Mouse (Mus musculus): ENCODE data around the gene D6Ertd527e. TPM values are rescaled to one million over a fixed set of nuclear protein-coding genes. Genes with fewer than 3 reads are reported as not detected.

Gene D6Ertd527e
- polyA plus RNA-seq (2014; fragmentation: Nextera tagmentation; extraction: Ambion mirVana): 0.19 and 0.43 TPM in 2 replicates

DNA sequence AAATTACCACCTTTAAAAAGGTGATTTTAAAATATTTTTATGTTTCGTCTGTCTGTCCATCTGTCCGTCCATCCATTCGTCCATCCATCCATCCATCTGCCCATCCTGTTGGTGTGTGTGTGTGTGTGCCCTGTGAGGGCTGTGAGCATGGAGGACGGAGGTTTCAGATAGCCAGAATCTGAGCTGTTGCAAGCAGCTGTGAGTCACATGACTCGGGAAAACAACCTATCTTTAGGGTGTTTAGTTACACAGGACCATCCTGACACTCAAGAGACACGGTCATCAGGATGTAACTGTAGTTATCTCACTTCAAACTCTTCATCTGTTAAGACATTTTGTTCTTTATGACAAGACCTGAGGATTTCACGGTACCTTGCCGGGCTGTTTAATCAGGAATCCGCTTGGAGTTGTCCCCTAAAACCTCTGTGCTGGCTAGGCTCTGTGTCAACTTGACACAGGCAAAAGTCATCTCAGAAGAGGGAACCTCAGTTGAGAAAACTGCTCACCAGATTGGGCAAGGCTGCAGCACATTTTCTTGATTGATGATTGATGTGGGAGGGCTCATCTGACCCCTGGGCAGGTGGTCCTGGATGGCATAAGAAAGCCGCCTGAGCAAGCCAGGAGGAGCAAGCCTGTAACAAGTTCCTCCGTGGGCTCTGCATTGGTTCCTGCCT lies at the start of gene D6Ertd527e:
Gene D6Ertd527e, plus strand, starts transcription at position 624 of the 674 bp plus-strand sequence.
- no peak for DNase-seq (ENCODE audit: low spot score)
- no peak within 1 kb of the TSS for H3K27ac ChIP-seq (ENCODE audit: low read depth, low read length)
- H3K4me3 ChIP-seq (ENCODE audit: low read depth, low read length): no peak within 1 kb of the TSS
- ATAC-seq (replicated peaks; ENCODE audit: low FRiP score): no peak
- no peak within 1 kb of the TSS for H3K9ac ChIP-seq (ENCODE audit: low read depth, low read length)
- H3K4me1 ChIP-seq (replicated peaks; ENCODE audit: control insufficient read depth, insufficient read depth, low read length): peaks cover 8% of the 10 kb centered on the region
- H3K4me2 ChIP-seq: no peak within 1 kb of the TSS
- no peaks in the 10 kb centered on the region for H3K9me3 ChIP-seq (ENCODE audit: control insufficient read depth, low read length)
- H3K36me3 ChIP-seq (ENCODE audit: control insufficient read depth, insufficient read depth, low read length): no peaks in the 10 kb centered on the region
- H3K27me3 ChIP-seq (replicated peaks; ENCODE audit: control insufficient read depth, insufficient read depth, low read length): no peaks in the 10 kb centered on the region
- WGBS: 71% methylated on average over 11 of the region's 11 CpGs

- no peak overlapping the region for H3K27ac ChIP-seq (ENCODE audit: low read depth, low read length)
- no peak for ATAC-seq (replicated peaks; ENCODE audit: low FRiP score)
Observed at GRCm38 (mm10) chr6:87059754-87060153, 44.8 kb upstream of the D6Ertd527e start.

DNA sequence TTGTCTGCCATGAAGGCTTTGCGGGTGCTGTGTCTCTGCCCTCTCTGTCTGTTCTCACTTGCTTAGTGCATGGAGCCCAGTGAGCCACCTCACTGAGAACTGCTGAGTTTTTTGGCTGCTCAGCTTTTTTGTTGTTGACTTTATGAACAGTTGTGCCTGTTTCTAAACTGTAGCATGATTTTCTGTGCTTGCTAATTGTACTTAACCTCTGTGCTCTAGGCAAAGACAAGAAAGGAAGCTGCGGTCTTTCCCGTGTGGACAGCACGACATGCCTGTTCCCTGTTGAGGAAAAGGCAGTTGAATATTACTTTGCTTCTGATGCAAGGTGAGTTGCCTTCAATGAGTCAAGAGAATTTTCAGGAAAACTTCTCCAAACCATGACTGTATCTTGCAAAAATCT lies 41.0 kb upstream of the D6Ertd527e start:
- Histone ChIP-seq H3K9me3 (ENCODE audit: control insufficient read depth, low read length) (no peaks in the 10 kb centered on the region), H3K4me1 (replicated peaks; ENCODE audit: control insufficient read depth, insufficient read depth, low read length) (no peaks in the 10 kb centered on the region), H3K9ac (ENCODE audit: low read depth, low read length) (no peak overlapping the region), H3K27ac (ENCODE audit: low read depth, low read length) (no peak overlapping the region), H3K27me3 (replicated peaks; ENCODE audit: control insufficient read depth, insufficient read depth, low read length) (no peaks in the 10 kb centered on the region), H3K36me3 (ENCODE audit: control insufficient read depth, insufficient read depth, low read length) (peaks cover 23% of the 10 kb centered on the region), H3K4me3 (ENCODE audit: low read depth, low read length) (no peak overlapping the region), H3K4me2 (no peak overlapping the region)
- ATAC-seq (replicated peaks; ENCODE audit: low FRiP score): no peak
- no peak for DNase-seq (ENCODE audit: low spot score)
- WGBS: 90% methylated on average over 4 of the region's 4 CpGs

More at GRCm38 (mm10) chr6:87059754-87060153, 44.8 kb upstream of the D6Ertd527e start:
- no peak overlapping the region for H3K4me3 ChIP-seq (ENCODE audit: low read depth, low read length)
- H3K4me2 ChIP-seq: no peak overlapping the region
- H3K9me3 ChIP-seq (ENCODE audit: control insufficient read depth, low read length): no peaks in the 10 kb centered on the region
- no peak for DNase-seq (ENCODE audit: low spot score)
- no peak overlapping the region for H3K9ac ChIP-seq (ENCODE audit: low read depth, low read length)
- no peaks in the 10 kb centered on the region for H3K27me3 ChIP-seq (replicated peaks; ENCODE audit: control insufficient read depth, insufficient read depth, low read length)
- peaks cover 27% of the 10 kb centered on the region for H3K36me3 ChIP-seq (ENCODE audit: control insufficient read depth, insufficient read depth, low read length)
- WGBS: 78% methylated on average over 1 of the region's 1 CpGs
- no peaks in the 10 kb centered on the region for H3K4me1 ChIP-seq (replicated peaks; ENCODE audit: control insufficient read depth, insufficient read depth, low read length)

DNA sequence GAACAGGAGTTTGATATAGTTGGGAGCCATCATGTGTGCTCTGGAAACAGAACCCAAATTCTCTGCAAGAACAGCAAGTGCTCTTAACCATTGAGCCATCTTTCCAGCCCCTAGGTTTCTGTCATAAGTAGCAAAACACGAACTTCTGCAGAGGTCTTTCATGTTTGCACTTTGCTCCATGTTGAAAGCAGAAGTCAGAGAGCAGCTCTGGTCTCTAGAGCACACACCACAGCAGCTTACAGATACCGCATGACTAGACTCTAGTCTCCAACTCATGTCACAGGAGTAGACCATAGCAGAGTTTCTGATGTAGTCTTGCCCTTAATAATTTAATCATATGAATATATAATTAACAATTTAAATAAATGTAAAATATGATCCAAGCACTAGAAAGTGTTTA lies 36.3 kb upstream of the D6Ertd527e start:
- WGBS: 82% methylated on average over 2 of the region's 2 CpGs
- no peaks in the 10 kb centered on the region for H3K9me3 ChIP-seq (ENCODE audit: control insufficient read depth, low read length)
- DNase-seq (ENCODE audit: low spot score) (no peak), ATAC-seq (replicated peaks; ENCODE audit: low FRiP score) (no peak)
- H3K27ac ChIP-seq (ENCODE audit: low read depth, low read length): no peak overlapping the region
- no peak overlapping the region for H3K4me3 ChIP-seq (ENCODE audit: low read depth, low read length)
- no peak overlapping the region for H3K4me2 ChIP-seq
- no peak overlapping the region for H3K9ac ChIP-seq (ENCODE audit: low read depth, low read length)
- peaks cover 21% of the 10 kb centered on the region for H3K36me3 ChIP-seq (ENCODE audit: control insufficient read depth, insufficient read depth, low read length)
- H3K27me3 ChIP-seq (replicated peaks; ENCODE audit: control insufficient read depth, insufficient read depth, low read length): no peaks in the 10 kb centered on the region
- H3K4me1 ChIP-seq (replicated peaks; ENCODE audit: control insufficient read depth, insufficient read depth, low read length): 0 out of 2 replicates have a peak, but pooled peaks cover 6% of the 10 kb centered on the region

DNA sequence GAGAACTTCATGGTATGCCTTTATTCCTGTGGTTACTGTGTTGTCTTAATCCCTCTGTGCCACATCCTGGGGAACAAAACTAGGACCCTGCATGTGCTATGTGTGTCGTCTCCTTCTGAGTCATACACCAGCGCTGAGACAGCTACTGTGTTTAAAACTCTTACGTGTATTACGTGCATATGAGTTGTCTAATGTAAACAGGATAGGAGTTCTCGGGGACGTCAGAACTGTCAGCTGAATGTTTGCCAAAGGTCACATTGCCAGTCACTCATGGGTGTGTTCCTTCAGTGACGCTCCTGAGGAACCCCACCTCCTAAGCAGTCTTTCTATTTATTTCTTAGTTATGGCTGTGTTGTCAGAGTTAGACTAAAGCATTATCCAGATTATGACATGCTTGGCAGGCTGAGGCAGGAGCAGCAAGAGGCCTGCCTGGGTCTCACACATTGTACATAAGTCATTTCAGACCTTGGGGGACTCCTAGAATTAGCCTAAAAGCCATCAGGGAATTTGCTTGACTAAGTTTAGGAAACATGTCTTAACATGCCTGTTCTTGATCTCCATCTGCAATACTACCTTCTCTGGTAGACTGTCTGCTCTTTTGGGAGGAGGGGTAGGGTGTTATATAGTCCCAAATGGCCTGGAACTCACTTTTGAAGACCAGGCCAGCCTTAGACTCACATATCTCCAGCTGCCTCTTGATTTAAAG lies 35.2 kb upstream of the D6Ertd527e start:
- no peak for ATAC-seq (replicated peaks; ENCODE audit: low FRiP score)
- Histone ChIP-seq H3K4me2 (no peak overlapping the region), H3K36me3 (ENCODE audit: control insufficient read depth, insufficient read depth, low read length) (peaks cover 21% of the 10 kb centered on the region), H3K27me3 (replicated peaks; ENCODE audit: control insufficient read depth, insufficient read depth, low read length) (no peaks in the 10 kb centered on the region), H3K4me3 (ENCODE audit: low read depth, low read length) (no peak overlapping the region), H3K9me3 (ENCODE audit: control insufficient read depth, low read length) (no peaks in the 10 kb centered on the region), H3K9ac (ENCODE audit: low read depth, low read length) (no peak overlapping the region), H3K4me1 (replicated peaks; ENCODE audit: control insufficient read depth, insufficient read depth, low read length) (0 out of 2 replicates have a peak, but pooled peaks cover 8% of the 10 kb centered on the region), H3K27ac (ENCODE audit: low read depth, low read length) (no peak overlapping the region)
- DNase-seq (ENCODE audit: low spot score): no peak
- 72% methylated on average over 7 of the region's 7 CpGs for WGBS

- H3K27ac ChIP-seq (ENCODE audit: low read depth, low read length): no peak overlapping the region
- no peak overlapping the region for H3K4me2 ChIP-seq
- no peak for DNase-seq (ENCODE audit: low spot score)
- no peak for ATAC-seq (replicated peaks; ENCODE audit: low FRiP score)
- H3K9ac ChIP-seq (ENCODE audit: low read depth, low read length): no peak overlapping the region
- no peak overlapping the region for H3K4me3 ChIP-seq (ENCODE audit: low read depth, low read length)
- no peaks in the 10 kb centered on the region for H3K27me3 ChIP-seq (replicated peaks; ENCODE audit: control insufficient read depth, insufficient read depth, low read length)
- no peaks in the 10 kb centered on the region for H3K9me3 ChIP-seq (ENCODE audit: control insufficient read depth, low read length)
- peaks cover 8% of the 10 kb centered on the region; the same call in 1 of the 2 replicates for H3K4me1 ChIP-seq (replicated peaks; ENCODE audit: control insufficient read depth, insufficient read depth, low read length)
- H3K36me3 ChIP-seq (ENCODE audit: control insufficient read depth, insufficient read depth, low read length): peaks cover 16% of the 10 kb centered on the region
- WGBS: 82% methylated on average over 4 of the region's 4 CpGs
Observed at GRCm38 (mm10) chr6:87070641-87071040, 33.9 kb upstream of the D6Ertd527e start.

GRCm38 (mm10) chr6:87072759-87073158 lies 31.8 kb upstream of the D6Ertd527e start:
- H3K27ac ChIP-seq (ENCODE audit: low read depth, low read length): no peak overlapping the region
- no peak overlapping the region for H3K9ac ChIP-seq (ENCODE audit: low read depth, low read length)
- WGBS: 35% methylated on average over 4 of the region's 4 CpGs
- peaks cover 14% of the 10 kb centered on the region for H3K36me3 ChIP-seq (ENCODE audit: control insufficient read depth, insufficient read depth, low read length)
- H3K4me2 ChIP-seq: no peak overlapping the region
- H3K4me1 ChIP-seq (replicated peaks; ENCODE audit: control insufficient read depth, insufficient read depth, low read length): peaks cover 8% of the 10 kb centered on the region; the same call in 1 of the 2 replicates
- no peak; the same call in 1 of the 2 replicates for ATAC-seq (replicated peaks; ENCODE audit: low FRiP score)
- no peak overlapping the region for H3K4me3 ChIP-seq (ENCODE audit: low read depth, low read length)
- H3K9me3 ChIP-seq (ENCODE audit: control insufficient read depth, low read length): no peaks in the 10 kb centered on the region
- no peaks in the 10 kb centered on the region for H3K27me3 ChIP-seq (replicated peaks; ENCODE audit: control insufficient read depth, insufficient read depth, low read length)
- DNase-seq (ENCODE audit: low spot score): no peak

- Histone ChIP-seq H3K36me3 (ENCODE audit: control insufficient read depth, insufficient read depth, low read length) (peaks cover 13% of the 10 kb centered on the region), H3K9me3 (ENCODE audit: control insufficient read depth, low read length) (no peaks in the 10 kb centered on the region), H3K4me3 (ENCODE audit: low read depth, low read length) (no peak overlapping the region), H3K27me3 (replicated peaks; ENCODE audit: control insufficient read depth, insufficient read depth, low read length) (no peaks in the 10 kb centered on the region), H3K4me1 (replicated peaks; ENCODE audit: control insufficient read depth, insufficient read depth, low read length) (peaks cover 8% of the 10 kb centered on the region; the same call in 1 of the 2 replicates), H3K4me2 (no peak overlapping the region), H3K27ac (ENCODE audit: low read depth, low read length) (no peak overlapping the region), H3K9ac (ENCODE audit: low read depth, low read length) (no peak overlapping the region)
- ATAC-seq (replicated peaks; ENCODE audit: low FRiP score) (peak; percentile 68), DNase-seq (ENCODE audit: low spot score) (no peak)
- 58% methylated on average over 3 of the region's 3 CpGs for WGBS
Observed at GRCm38 (mm10) chr6:87075092-87075685, 29.4 kb upstream of the D6Ertd527e start.
